Mouse (Mus musculus) lung, adult 2 months (tissue): ENCODE data around the gene Myo16.

Experiments used
- CTCF ChIP-seq: fragments of 200-500 bp; IDR thresholded peaks from 2 replicates; pipeline ENCODE4 v1.5.1; 2011; ENCODE audit warnings: mild to moderate bottlenecking, low read length, control low read depth; ENCODE audit not compliant: insufficient read depth
- POLR2A ChIP-seq: fragments of 200-500 bp; IDR thresholded peaks from 2 replicates; pipeline ENCODE4 v1.6.1; 2011; ENCODE audit warnings: low read depth, mild to moderate bottlenecking, control low read depth, low read length, borderline replicate concordance; ENCODE audit errors: extremely low read depth

- no peak for TF ChIP-seq CTCF
- TF ChIP-seq POLR2A, result no peak
Measured at GRCm38 (mm10) chr8:10177131-10177530, 23.4 kb downstream of the Myo16 start.
